Mouse (Mus musculus): ENCODE measurements around the gene Cox7a1. TPM values are rescaled to one million over a fixed set of nuclear protein-coding genes. Genes with fewer than 3 reads are reported as not detected.
"Not testable (repeated sequence)": the region's sequence is repeated elsewhere in the genome, so short reads cannot be mapped to it uniquely, and the experiment has no call there.

Gene Cox7a1
- 1,000 to 10,000 TPM; 1,192 to 1,277 TPM for total RNA-seq (2021)

DNA sequence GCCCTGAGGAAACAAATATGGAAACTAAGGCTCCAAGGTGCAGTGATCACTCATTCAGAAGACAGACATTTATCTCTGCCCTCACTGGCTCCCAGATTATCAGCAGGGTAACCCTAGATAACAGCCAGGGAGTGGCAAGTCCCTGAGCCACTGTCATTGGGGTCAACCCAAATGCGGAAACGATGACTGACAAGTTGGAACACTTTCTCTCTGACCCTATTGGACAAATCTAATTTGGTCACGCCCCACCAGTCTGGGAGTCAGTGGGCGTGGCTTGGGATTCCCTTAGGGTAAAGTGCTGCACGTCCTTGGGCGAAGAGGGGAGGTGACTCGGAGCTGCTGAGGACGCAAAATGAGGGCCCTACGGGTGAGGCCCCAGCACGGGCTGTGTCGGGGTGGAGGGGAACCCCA is at the start of gene Cox7a1:
Gene Cox7a1, plus strand, starts transcription at position 266 of the 411 bp plus-strand sequence.
- intact Hi-C loops (cut with DNase I): loop anchor here (5.0 kb wide), 1 partner anchor 33 kb away; no protein-coding TSS in a partner anchor
- DNase-seq: peak; percentile 96

DNA sequence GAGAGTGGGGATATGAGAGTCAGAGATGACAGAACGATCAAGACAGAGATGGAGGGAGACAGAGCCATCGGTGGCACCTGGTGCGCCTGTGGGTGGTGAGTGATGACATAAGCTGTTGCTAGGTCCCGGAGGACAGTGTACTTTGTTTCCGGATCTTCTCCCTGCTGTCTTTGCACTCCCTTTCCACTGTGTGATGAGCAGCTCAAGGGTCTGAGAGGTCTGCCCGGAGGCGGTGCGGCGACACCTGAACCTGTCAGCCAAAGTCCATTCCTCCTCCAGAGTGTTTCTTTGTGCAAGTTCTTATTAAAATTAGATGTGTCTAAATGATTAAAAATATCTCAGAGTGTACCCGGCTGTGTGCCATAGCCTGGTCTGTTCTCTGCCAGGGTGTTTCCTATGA is 47.1 kb upstream of the Cox7a1 start:
- DNase-seq: no peak
- intact Hi-C loops (cut with DNase I): no loop called here

DNA sequence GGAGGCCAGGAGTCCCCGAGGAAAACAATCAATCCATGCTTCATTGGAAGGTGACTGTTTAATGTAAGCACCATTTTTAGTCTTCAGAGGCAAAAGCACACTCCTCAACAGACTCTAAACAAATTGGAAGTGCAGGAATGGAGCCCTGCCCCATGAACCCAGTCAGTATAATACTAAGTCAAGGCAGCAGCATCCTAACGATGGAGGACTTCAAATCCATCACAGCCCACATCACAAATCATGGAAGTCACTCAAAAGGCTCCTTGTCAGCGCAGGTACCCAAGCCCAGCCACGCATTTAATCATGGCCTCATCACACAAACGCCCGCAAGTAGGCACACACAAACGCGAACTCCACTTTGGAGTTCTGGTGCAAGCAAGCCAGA is 40.8 kb upstream of the Cox7a1 start:
- intact Hi-C loops (cut with DNase I): no loop called here
- no peak for DNase-seq

- intact Hi-C loops (cut with DNase I): no loop called here
Measured at GRCm38 (mm10) chr7:30143555-30144209, 40.3 kb upstream of the Cox7a1 start.

GRCm38 (mm10) chr7:30147011-30147410 is 36.9 kb upstream of the Cox7a1 start:
- DNase-seq: no peak
- intact Hi-C loops (cut with DNase I): no loop called here

More at GRCm38 (mm10) chr7:30143555-30144209, 40.3 kb upstream of the Cox7a1 start:
- DNase-seq: peak; percentile 77 to 83

- intact Hi-C loops (cut with DNase I): no loop called here
- no peak for DNase-seq
Measured at GRCm38 (mm10) chr7:30154040-30154439, 29.9 kb upstream of the Cox7a1 start.

GRCm38 (mm10) chr7:30155507-30155906 is 28.4 kb upstream of the Cox7a1 start:
- no peak for DNase-seq
- intact Hi-C loops (cut with DNase I): no loop called here

DNA sequence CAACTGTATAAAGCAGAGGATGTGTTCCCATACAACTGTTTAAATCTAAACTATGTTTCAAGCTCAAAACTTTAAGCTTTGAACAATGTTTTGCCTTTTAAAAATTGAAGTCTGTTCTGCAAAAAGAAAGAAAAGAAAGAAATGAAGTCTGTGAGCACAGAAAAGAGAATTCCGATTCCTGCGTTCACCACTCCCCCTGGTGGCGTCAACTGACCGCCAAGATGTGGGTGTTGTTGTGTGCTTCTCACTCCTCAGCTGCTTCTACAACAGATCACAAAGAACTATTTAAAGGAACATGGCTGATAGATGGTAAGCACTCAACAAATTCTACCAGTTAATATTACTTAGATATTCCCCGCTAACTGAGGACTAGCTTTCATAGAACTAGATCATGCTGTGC is 20.8 kb upstream of the Cox7a1 start:
- intact Hi-C loops (cut with DNase I): loop anchor here (10.0 kb wide), 1 partner anchor 378 kb away; the partner anchor contains the start of gene Zfp30
- no peak for DNase-seq

GRCm38 (mm10) chr7:30164745-30165144 is 19.2 kb upstream of the Cox7a1 start:
- intact Hi-C loops (cut with DNase I): loop anchor here (5.0 to 10.0 kb wide), 2 partner anchors 67 to 380 kb away; partner anchors contain the start of gene Zfp30
- DNase-seq: no peak

DNA sequence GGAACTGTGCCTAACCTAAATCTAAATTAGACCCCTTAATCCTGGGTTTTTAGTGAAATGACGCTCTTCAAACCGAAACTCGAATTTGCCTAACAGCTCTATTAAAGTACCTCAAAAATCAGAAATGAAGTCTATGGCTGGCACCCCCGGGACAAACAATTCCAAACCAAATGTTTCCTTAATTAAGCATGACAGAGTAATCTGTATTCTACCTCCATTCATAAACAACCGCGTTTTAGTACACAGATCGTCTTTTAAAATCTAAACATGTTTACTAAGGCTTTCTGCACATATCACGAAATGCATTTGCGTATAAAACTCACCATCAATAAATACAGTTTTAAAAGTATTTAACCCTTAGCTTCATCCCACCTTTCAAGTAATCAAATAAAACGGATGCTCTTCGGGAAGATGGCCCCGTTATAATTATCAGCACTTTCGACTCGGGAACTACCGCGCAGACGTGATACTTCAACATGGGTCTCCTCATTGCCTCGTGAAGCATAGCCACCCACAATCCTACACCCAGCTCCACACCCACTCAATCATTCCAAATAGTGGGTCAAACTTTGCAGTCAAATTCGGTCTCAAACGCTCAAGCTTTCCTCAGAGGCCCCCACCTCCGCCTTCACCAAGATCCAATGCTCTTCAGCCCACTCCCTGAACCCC is 14.9 kb upstream of the Cox7a1 start:
- intact Hi-C loops (cut with DNase I): loop anchor here (5.0 to 10.0 kb wide), 2 partner anchors 72 to 384 kb away; partner anchors contain the start of gene Zfp30

DNA sequence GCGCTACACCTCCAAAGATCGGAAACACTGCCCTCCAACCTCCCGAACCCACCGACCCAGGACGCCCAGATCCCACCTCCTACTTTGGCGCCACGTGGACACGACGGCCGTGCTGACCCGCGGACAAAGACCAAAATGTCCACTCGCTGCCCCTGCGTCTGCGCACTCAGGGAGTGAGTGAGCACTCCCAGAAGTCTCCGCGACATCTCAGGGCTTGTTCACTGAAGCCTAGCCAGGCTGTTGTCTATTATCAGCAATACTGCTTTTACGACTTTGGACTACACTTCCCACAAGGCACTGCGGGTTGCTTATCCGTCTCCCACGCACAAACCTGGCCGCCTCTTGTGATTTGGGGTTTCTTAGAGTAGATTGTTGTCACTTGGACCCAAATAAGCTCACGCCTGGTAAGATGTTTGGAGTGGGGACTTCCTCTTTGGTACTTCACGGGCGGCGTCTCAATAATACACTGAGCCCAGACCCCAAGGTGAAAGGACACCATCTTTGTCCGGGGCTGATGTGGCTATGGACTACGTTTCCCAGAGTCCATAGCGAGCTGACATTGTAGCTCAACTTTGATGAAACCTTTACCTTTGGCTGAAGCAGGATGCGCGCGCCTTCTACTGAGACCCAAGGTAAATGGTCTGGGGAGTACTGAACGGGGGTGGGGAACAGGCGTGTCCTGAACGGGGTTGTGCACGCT is 14.2 kb upstream of the Cox7a1 start, which contains the start of gene Zfp146:
Gene Zfp146, minus strand, starts transcription at position 168 of the 700 bp plus-strand sequence.
- intact Hi-C loops (cut with DNase I): loop anchor here (5.0 to 10.0 kb wide), 2 partner anchors 72 to 385 kb away; partner anchors contain the start of gene Zfp30
- DNase-seq: peak; percentile 97

More for the DNA sequence above, 14.9 kb upstream of the Cox7a1 start:
- DNase-seq: no peak

GRCm38 (mm10) chr7:30170283-30170951 is 13.5 kb upstream of the Cox7a1 start:
- intact Hi-C loops (cut with DNase I): no loop called here
- no peak for DNase-seq

DNA sequence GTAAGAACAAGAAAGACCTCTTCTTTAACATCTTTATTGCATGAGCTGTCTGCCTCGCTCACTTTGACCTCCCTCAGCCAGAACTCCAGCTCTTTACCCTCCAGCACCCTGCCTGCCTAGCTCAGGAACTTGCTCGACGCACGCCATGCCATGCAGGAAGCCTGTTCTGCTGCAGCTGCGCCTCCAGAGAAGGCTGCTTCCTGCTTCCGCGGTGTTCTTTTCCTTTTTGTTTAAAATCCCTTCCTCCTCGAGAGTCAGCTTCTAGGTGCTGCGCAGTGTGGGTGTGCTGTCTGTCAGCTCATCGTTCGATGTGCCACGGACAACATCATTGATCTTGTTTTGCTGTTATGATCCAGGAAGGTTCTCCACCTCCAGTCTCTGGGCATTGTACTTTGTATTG is 7.5 kb upstream of the Cox7a1 start:
- intact Hi-C loops (cut with DNase I): no loop called here
- DNase-seq: no peak

DNA sequence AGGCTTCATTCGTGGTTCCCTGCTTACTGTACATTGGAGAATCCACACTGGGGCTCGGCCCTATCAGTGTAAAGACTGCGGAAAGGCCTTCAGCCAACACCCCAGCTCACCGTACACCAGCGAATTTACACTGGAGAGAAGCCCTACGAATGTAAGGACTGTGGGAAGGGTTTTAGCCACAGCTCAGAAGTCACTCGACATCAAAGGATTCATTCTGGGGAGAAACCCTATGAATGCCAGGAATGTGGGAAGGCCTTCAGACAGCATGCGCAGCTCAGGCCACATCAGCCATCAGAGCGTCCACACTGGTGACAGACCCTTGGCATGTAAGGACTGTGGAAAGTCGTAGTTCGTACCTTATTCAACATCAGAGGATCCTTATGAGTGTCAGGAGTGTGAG is 5.7 kb upstream of the Cox7a1 start:
- intact Hi-C loops (cut with DNase I): no loop called here
- no peak for DNase-seq

- peak; percentile 81 to 86 for DNase-seq
- intact Hi-C loops (cut with DNase I): loop anchor here (1.0 to 5.0 kb wide), 2 partner anchors 24 to 36 kb away; no protein-coding TSS in a partner anchor
Measured at GRCm38 (mm10) chr7:30181308-30181707, 2.6 kb upstream of the Cox7a1 start.

DNA sequence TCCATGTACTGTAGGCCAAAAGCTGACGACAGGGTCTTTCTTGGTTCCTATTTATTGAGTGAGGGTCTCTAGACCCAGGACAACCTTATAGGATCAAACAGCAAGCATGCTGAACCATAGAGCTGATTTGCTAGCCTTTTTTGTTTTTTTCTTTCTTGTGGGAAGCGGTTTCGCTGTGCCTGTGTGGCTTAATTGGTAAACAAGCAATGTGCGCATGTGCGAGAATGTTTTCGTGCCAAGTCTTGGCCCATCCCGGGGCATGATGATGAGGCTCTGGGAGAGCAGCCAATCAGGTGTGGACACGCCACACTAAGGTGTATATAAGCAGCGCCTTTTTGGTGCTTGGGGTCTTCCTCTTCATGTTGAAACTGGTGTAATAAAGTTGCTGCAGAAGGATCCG is 2.0 kb upstream of the Cox7a1 start:
- not testable (repeated sequence) for DNase-seq
- intact Hi-C loops (cut with DNase I): loop anchor here (1.0 to 5.0 kb wide), 2 partner anchors 23 to 35 kb away; no protein-coding TSS in a partner anchor

- intact Hi-C loops (cut with DNase I): loop anchor here (5.0 kb wide), 1 partner anchor 34 kb away; no protein-coding TSS in a partner anchor
- DNase-seq: not testable (repeated sequence)
Measured at GRCm38 (mm10) chr7:30183189-30183588, 755 bp upstream of the Cox7a1 start.

- no peak for DNase-seq
- intact Hi-C loops (cut with DNase I): loop anchor here (5.0 kb wide), 1 partner anchor 33 kb away; no protein-coding TSS in a partner anchor
Measured at GRCm38 (mm10) chr7:30184641-30185348, 851 bp downstream of the Cox7a1 start.

- intact Hi-C loops (cut with DNase I): no loop called here
- DNase-seq: no peak
Measured at GRCm38 (mm10) chr7:30188344-30189115, 4.6 kb downstream of the Cox7a1 start.

All from heart, postnatal 10 days (tissue).